Mouse (Mus musculus) spleen, adult 10 weeks (tissue): ENCODE measurements around the gene A630010A05Rik. TPM values are rescaled to one million over a fixed set of nuclear protein-coding genes. Genes with fewer than 3 reads are reported as not detected.

Experiments used
- polyA plus RNA-seq: library from polyadenylated mRNA; stranded (reverse); fragments of 350-450 nt; fragmentation: Illumina TruSeq; extraction: RNeasy Lipid Tissue Mini Kit (QIAGEN cat#74804); gene quantifications from one replicate; pipeline ENCODE4 v1.2.3, GENCODE M21; 2015; ENCODE audit warnings: low replicate concordance; ENCODE audit not compliant: insufficient read depth

The A630010A05Rik gene
- not detected for polyA plus RNA-seq

GRCm38 (mm10) chr16:14562017-14562416, at the start of gene A630010A05Rik:
Gene A630010A05Rik (plus strand): TSS chr16:14562317.

Other genes starting within 250 kb of the A630010A05Rik start
- gene Fopnl, start 244.9 kb upstream of the A630010A05Rik start, polyA plus RNA-seq, result 51.2 TPM
- 23.5 TPM for gene Abcc1, start 200.8 kb upstream of the A630010A05Rik start, polyA plus RNA-seq